Mouse (Mus musculus) myocyte (in vitro differentiated cells): ENCODE results near the gene Kptn.

ENCODE experiments used
- CEBPB ChIP-seq: IDR thresholded peaks from 2 replicates; pipeline ENCODE4 v1.6.1; 2011; ENCODE audit warnings: mild to moderate bottlenecking, moderate library complexity; ENCODE audit not compliant: poor library complexity, insufficient read depth, severe bottlenecking
- MAX ChIP-seq: IDR thresholded peaks from one replicate; pipeline ENCODE4 v1.6.1; 2011; ENCODE audit warnings: low read depth, mild to moderate bottlenecking, control low read depth
- MYOG ChIP-seq, 3 experiments: IDR thresholded peaks; one replicate each; pipeline ENCODE4 v1.6.1; 2011; ENCODE audit warnings: control low read depth in 2 of 3, low read depth in 2 of 3, mild to moderate bottlenecking in 2 of 3; ENCODE audit not compliant: insufficient read length in 2 of 3, control insufficient read depth in 1 of 3, insufficient read depth in 1 of 3
- POLR2A ChIP-seq: IDR thresholded peaks from one replicate; pipeline ENCODE4 v1.6.1; 2011; ENCODE audit warnings: low read depth, mild to moderate bottlenecking, control low read depth, moderate library complexity; ENCODE audit not compliant: insufficient read length
- POLR2AphosphoS2 ChIP-seq: IDR thresholded peaks from one replicate; pipeline ENCODE4 v1.6.1; 2011; ENCODE audit warnings: low read depth, control low read depth; ENCODE audit not compliant: insufficient read length
- SRF ChIP-seq: IDR thresholded peaks from one replicate; pipeline ENCODE4 v1.6.1; 2011; ENCODE audit warnings: low read depth; ENCODE audit not compliant: control insufficient read depth, insufficient read length
- TCF12 ChIP-seq: IDR thresholded peaks from one replicate; pipeline ENCODE4 v1.6.1; 2011; ENCODE audit warnings: mild to moderate bottlenecking, control low read depth; ENCODE audit not compliant: poor library complexity, insufficient read depth, severe bottlenecking
- USF1 ChIP-seq: IDR thresholded peaks from one replicate; pipeline ENCODE4 v1.6.1; 2011; ENCODE audit warnings: low read depth, mild to moderate bottlenecking, control low read depth, moderate library complexity

DNA sequence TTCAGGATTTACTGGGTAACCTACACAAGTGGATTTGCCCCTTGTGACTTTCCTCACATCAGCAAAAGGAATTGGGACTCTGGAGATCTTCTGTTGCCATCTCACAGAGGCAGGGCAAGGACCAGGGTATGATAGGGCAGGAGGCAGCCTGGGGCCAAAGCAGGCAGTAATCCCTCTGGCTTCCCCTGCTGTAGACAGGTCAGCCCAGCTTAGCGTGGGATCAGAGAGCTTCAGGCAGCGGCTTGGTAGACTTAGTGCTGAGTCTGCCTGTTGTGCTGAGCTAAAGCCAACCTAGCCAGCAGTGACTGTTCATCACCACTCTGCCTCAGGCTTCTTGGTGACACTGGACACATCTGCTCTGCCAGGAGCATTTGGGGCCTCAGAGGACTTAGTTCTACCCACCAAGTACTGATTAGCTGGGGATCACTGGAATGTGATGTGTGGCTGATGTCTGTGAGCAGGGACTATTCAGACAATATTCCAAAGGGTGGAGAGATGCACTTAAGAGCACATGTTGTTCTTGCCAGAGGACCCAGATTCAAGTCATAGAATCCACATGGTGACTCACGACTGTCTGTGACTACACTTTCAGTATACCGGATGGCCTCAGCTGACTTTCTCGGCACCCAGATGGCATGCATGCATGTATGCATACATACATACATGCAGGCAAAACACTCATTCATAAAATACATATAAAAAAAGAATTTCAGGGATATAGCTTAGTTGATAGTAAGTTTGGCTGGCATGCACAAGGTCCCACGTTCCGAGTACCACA, 14.9 kb upstream of the Kptn start:
- no peak for TF ChIP-seq POLR2A
- no peak for TF ChIP-seq USF1
- TF ChIP-seq MAX, result no peak
- no peak for TF ChIP-seq MYOG (IDR thresholded peaks at IDR 0.05; ENCODE audit: control insufficient read depth in 1 of 3, insufficient read depth in 1 of 3, insufficient read length in 2 of 3, low read depth in 2 of 3)
- TF ChIP-seq POLR2AphosphoS2, result no peak
- no peak for TF ChIP-seq TCF12
- no peak for TF ChIP-seq CEBPB
- no peak for TF ChIP-seq SRF
